Mouse (Mus musculus): ENCODE results near the gene Mettl26. TPM values are rescaled to one million over a fixed set of nuclear protein-coding genes. Genes with fewer than 3 reads are reported as not detected.
A peak's percentile ranks its signal among the peaks of the same experiment; 100 is the strongest.

The Mettl26 gene
- polyA plus RNA-seq, 1 experiment from 2014 or later, result 50.5 TPM

DNA sequence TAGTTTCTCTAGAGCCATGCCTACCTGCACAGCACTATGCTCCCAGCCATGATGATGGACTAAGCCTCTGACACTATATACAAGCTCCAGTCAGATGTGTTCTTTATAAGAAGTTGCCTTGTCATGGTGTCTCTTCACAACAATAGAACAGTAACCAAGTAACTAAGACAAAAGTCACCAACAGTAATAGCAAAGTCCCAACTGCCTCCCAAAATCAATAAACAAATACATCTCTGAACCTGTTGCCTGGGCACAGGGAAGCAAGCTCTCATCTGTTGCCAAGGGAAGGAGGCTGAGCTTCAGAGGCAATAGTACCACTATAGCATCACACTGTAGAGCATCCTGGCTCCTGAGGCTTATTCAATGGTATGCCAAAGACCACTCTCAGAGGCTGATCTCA, 11.9 kb downstream of the Mettl26 start:
- Histone ChIP-seq H3K4me2 (ENCODE audit: low read depth, low read length) (no peak overlapping the region), H3K4me1 (ENCODE audit: control insufficient read depth, low read depth, low read length) (peaks cover 15% of the 10 kb centered on the region), H3K9me3 (replicated peaks; ENCODE audit: control insufficient read depth, low read length) (no peaks in the 10 kb centered on the region), H3K36me3 (ENCODE audit: control insufficient read depth, insufficient read depth) (peaks cover 5% of the 10 kb centered on the region), H3K4me3 (ENCODE audit: low read depth, low read length) (no peak overlapping the region), H3K27me3 (ENCODE audit: control insufficient read depth, insufficient read depth, low read depth, low read length) (no peaks in the 10 kb centered on the region), H3K27ac (ENCODE audit: low read length) (no peak overlapping the region), H3K9ac (ENCODE audit: low read depth, low read length) (no peak overlapping the region)
- no peak for ATAC-seq (ENCODE audit: low read depth)

GRCm38 (mm10) chr17:25887467-25887866, 12.6 kb downstream of the Mettl26 start:
- peaks cover 5% of the 10 kb centered on the region for H3K36me3 ChIP-seq (ENCODE audit: control insufficient read depth, insufficient read depth)
- no peak overlapping the region for H3K4me2 ChIP-seq (ENCODE audit: low read depth, low read length)
- peaks cover 8% of the 10 kb centered on the region for H3K4me1 ChIP-seq (ENCODE audit: control insufficient read depth, low read depth, low read length)
- H3K9ac ChIP-seq (ENCODE audit: low read depth, low read length), result no peak overlapping the region
- no peak overlapping the region for H3K27ac ChIP-seq (ENCODE audit: low read length)
- no peak overlapping the region for H3K4me3 ChIP-seq (ENCODE audit: low read depth, low read length)
- WGBS (ENCODE audit: insufficient replicate concordance), result 68% methylated on average over 10 of the region's 10 CpGs
- ATAC-seq (ENCODE audit: low read depth), result no peak
- H3K27me3 ChIP-seq (ENCODE audit: control insufficient read depth, insufficient read depth, low read depth, low read length), result no peaks in the 10 kb centered on the region
- H3K9me3 ChIP-seq (replicated peaks; ENCODE audit: control insufficient read depth, low read length), result no peaks in the 10 kb centered on the region

- Histone ChIP-seq H3K27me3 (ENCODE audit: control insufficient read depth, insufficient read depth, low read depth, low read length) (no peaks in the 10 kb centered on the region), H3K4me3 (ENCODE audit: low read depth, low read length) (no peak overlapping the region), H3K9ac (ENCODE audit: low read depth, low read length) (no peak overlapping the region), H3K9me3 (replicated peaks; ENCODE audit: control insufficient read depth, low read length) (no peaks in the 10 kb centered on the region), H3K4me2 (ENCODE audit: low read depth, low read length) (no peak overlapping the region), H3K4me1 (ENCODE audit: control insufficient read depth, low read depth, low read length) (peaks cover 4% of the 10 kb centered on the region; the same call in 1 of the 2 replicates), H3K36me3 (ENCODE audit: control insufficient read depth, insufficient read depth) (no peaks in the 10 kb centered on the region; the same call in 1 of the 2 replicates), H3K27ac (ENCODE audit: low read length) (no peak overlapping the region)
- ATAC-seq (ENCODE audit: low read depth), result no peak
- 73% methylated on average over 3 of the region's 3 CpGs for WGBS (ENCODE audit: insufficient replicate concordance)
Observed at GRCm38 (mm10) chr17:25888837-25889236, 14.0 kb downstream of the Mettl26 start.

DNA sequence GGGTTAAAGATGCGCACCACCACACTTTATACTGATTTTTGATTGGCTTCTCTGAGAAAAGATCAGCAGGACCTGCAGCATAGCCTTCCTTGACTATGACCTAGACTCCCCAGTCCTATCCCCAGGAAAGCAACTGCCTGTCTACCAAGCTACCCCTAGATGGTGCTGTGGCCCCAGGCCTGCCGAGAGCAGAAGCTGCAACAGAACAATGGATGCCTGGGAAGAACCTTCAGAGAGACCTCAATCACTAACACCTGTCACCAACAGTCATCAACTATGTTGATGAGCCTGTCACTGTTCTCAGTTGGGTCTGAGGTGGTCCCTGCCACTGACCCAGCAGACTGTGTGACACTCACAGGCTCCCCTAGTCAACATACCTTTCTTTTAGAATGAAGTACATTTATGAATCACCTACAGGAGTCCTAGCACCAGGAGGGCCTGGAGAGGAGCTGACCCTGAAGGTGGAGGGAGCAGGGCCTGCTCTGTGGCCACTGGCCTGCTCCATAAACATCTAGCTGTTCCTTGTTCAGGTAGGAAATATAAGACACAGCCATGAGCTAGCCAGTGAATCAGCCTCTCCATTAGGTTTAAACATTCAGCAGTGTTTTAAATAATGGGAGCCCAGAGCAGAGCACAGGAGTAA, 19.2 kb downstream of the Mettl26 start:
- Histone ChIP-seq H3K4me3 (ENCODE audit: low read depth, low read length) (no peak overlapping the region), H3K36me3 (ENCODE audit: control insufficient read depth, insufficient read depth) (no peaks in the 10 kb centered on the region), H3K27me3 (ENCODE audit: control insufficient read depth, insufficient read depth, low read depth, low read length) (no peaks in the 10 kb centered on the region), H3K9ac (ENCODE audit: low read depth, low read length) (no peak overlapping the region), H3K27ac (ENCODE audit: low read length) (no peak overlapping the region), H3K9me3 (replicated peaks; ENCODE audit: control insufficient read depth, low read length) (no peaks in the 10 kb centered on the region), H3K4me2 (ENCODE audit: low read depth, low read length) (no peak overlapping the region), H3K4me1 (ENCODE audit: control insufficient read depth, low read depth, low read length) (peaks cover 6% of the 10 kb centered on the region; the same call in 1 of the 2 replicates)
- ATAC-seq (ENCODE audit: low read depth), result peak; percentile 58; the same call in 1 of the 2 replicates
- whole genome bisulfite sequencing (ENCODE audit: insufficient replicate concordance), result 34% methylated on average over 2 of the region's 2 CpGs

- Histone ChIP-seq H3K4me3 (ENCODE audit: low read depth, low read length) (no peak overlapping the region), H3K27ac (ENCODE audit: low read length) (no peak overlapping the region), H3K27me3 (ENCODE audit: control insufficient read depth, insufficient read depth, low read depth, low read length) (no peaks in the 10 kb centered on the region), H3K4me1 (ENCODE audit: control insufficient read depth, low read depth, low read length) (peaks cover 6% of the 10 kb centered on the region; the same call in 1 of the 2 replicates), H3K4me2 (ENCODE audit: low read depth, low read length) (no peak overlapping the region), H3K9me3 (replicated peaks; ENCODE audit: control insufficient read depth, low read length) (no peaks in the 10 kb centered on the region), H3K9ac (ENCODE audit: low read depth, low read length) (no peak overlapping the region), H3K36me3 (ENCODE audit: control insufficient read depth, insufficient read depth) (peaks cover under 1% of the 10 kb centered on the region; the same call in 1 of the 2 replicates)
- 30% methylated on average over 2 of the region's 2 CpGs for WGBS (ENCODE audit: insufficient replicate concordance)
- no peak for ATAC-seq (ENCODE audit: low read depth)
Observed at GRCm38 (mm10) chr17:25895415-25895814, 20.5 kb downstream of the Mettl26 start.

DNA sequence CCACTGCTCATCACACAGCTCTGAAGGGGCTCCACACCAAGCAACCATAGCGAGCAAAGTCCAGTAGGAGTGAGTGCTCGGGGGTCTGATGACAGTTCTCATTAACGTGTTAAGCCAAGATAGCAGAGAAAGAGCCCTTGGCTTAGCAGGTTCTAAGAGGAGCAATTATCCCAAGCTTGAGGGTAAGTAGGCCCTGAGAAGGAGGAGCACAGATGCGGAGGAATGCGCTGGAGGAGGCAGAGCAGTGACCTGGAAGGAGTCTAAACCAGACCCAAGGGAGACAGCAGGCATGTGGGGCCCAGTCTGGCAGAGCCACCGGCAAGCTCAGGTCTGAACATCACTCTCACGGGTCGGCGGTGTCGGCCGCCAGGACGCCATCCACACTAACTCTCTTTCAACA, 21.0 kb downstream of the Mettl26 start:
- WGBS (ENCODE audit: insufficient replicate concordance), result 75% methylated on average over 12 of the region's 12 CpGs
- Histone ChIP-seq H3K27ac (ENCODE audit: low read length) (no peak overlapping the region), H3K9me3 (replicated peaks; ENCODE audit: control insufficient read depth, low read length) (no peaks in the 10 kb centered on the region), H3K4me3 (ENCODE audit: low read depth, low read length) (no peak overlapping the region), H3K27me3 (ENCODE audit: control insufficient read depth, insufficient read depth, low read depth, low read length) (no peaks in the 10 kb centered on the region), H3K36me3 (ENCODE audit: control insufficient read depth, insufficient read depth) (peaks cover 6% of the 10 kb centered on the region; the same call in 1 of the 2 replicates), H3K9ac (ENCODE audit: low read depth, low read length) (no peak overlapping the region), H3K4me2 (ENCODE audit: low read depth, low read length) (no peak overlapping the region), H3K4me1 (ENCODE audit: control insufficient read depth, low read depth, low read length) (peaks cover 6% of the 10 kb centered on the region; the same call in 1 of the 2 replicates)
- ATAC-seq (ENCODE audit: low read depth), result no peak

GRCm38 (mm10) chr17:25900193-25900592, 25.3 kb downstream of the Mettl26 start:
- no peak overlapping the region for H3K4me2 ChIP-seq (ENCODE audit: low read depth, low read length)
- no peak for ATAC-seq (ENCODE audit: low read depth)
- no peaks in the 10 kb centered on the region for H3K9me3 ChIP-seq (replicated peaks; ENCODE audit: control insufficient read depth, low read length)
- no peaks in the 10 kb centered on the region for H3K27me3 ChIP-seq (ENCODE audit: control insufficient read depth, insufficient read depth, low read depth, low read length)
- H3K9ac ChIP-seq (ENCODE audit: low read depth, low read length), result no peak overlapping the region
- peaks cover 6% of the 10 kb centered on the region; the same call in 1 of the 2 replicates for H3K4me1 ChIP-seq (ENCODE audit: control insufficient read depth, low read depth, low read length)
- peaks cover 6% of the 10 kb centered on the region; the same call in 1 of the 2 replicates for H3K36me3 ChIP-seq (ENCODE audit: control insufficient read depth, insufficient read depth)
- no peak overlapping the region for H3K27ac ChIP-seq (ENCODE audit: low read length)
- H3K4me3 ChIP-seq (ENCODE audit: low read depth, low read length), result no peak overlapping the region
- 59% methylated on average over 1 of the region's 1 CpGs for WGBS (ENCODE audit: insufficient replicate concordance)

DNA sequence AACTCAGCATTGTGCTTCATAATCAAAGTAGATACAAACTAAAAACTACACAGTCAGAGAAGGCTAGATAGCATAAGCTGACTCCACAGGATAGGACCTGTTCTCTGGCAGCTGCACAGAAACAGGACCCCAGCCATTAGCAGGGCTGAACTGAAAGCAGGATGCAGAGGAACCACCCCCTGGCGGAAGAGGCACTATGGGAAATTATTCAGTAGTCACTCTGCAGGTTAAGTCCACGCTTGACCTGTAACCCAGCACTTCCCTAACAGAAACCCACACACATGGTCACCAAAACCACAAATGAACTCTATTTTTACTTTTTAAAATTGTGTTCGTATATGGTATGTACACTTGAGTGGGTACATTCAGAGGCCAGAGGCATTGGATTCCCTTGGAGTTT, 28.2 kb downstream of the Mettl26 start:
- 52% methylated on average over 3 of the region's 3 CpGs for WGBS (ENCODE audit: insufficient replicate concordance)
- Histone ChIP-seq H3K36me3 (ENCODE audit: control insufficient read depth, insufficient read depth) (peaks cover 6% of the 10 kb centered on the region; the same call in 1 of the 2 replicates), H3K4me3 (ENCODE audit: low read depth, low read length) (no peak overlapping the region), H3K9me3 (replicated peaks; ENCODE audit: control insufficient read depth, low read length) (no peaks in the 10 kb centered on the region), H3K27ac (ENCODE audit: low read length) (no peak overlapping the region), H3K4me2 (ENCODE audit: low read depth, low read length) (no peak overlapping the region), H3K4me1 (ENCODE audit: control insufficient read depth, low read depth, low read length) (no peaks in the 10 kb centered on the region; the same call in 1 of the 2 replicates), H3K27me3 (ENCODE audit: control insufficient read depth, insufficient read depth, low read depth, low read length) (no peaks in the 10 kb centered on the region), H3K9ac (ENCODE audit: low read depth, low read length) (no peak overlapping the region)
- ATAC-seq (ENCODE audit: low read depth), result no peak

GRCm38 (mm10) chr17:25907640-25908039, 32.8 kb downstream of the Mettl26 start:
- no peak overlapping the region for H3K4me2 ChIP-seq (ENCODE audit: low read depth, low read length)
- no peaks in the 10 kb centered on the region for H3K36me3 ChIP-seq (ENCODE audit: control insufficient read depth, insufficient read depth)
- no peaks in the 10 kb centered on the region for H3K27me3 ChIP-seq (ENCODE audit: control insufficient read depth, insufficient read depth, low read depth, low read length)
- H3K9ac ChIP-seq (ENCODE audit: low read depth, low read length), result no peak overlapping the region
- WGBS (ENCODE audit: insufficient replicate concordance), result 62% methylated on average over 2 of the region's 2 CpGs
- ATAC-seq (ENCODE audit: low read depth), result no peak
- no peaks in the 10 kb centered on the region for H3K9me3 ChIP-seq (replicated peaks; ENCODE audit: control insufficient read depth, low read length)
- H3K4me1 ChIP-seq (ENCODE audit: control insufficient read depth, low read depth, low read length), result no peaks in the 10 kb centered on the region; the same call in 1 of the 2 replicates
- H3K4me3 ChIP-seq (ENCODE audit: low read depth, low read length), result no peak overlapping the region
- H3K27ac ChIP-seq (ENCODE audit: low read length), result no peak overlapping the region

All from liver, embryonic 16.5 days (tissue).